Comparison of ENCODE assay signal across 18 mouse cellular contexts in the genomic region with DNA sequence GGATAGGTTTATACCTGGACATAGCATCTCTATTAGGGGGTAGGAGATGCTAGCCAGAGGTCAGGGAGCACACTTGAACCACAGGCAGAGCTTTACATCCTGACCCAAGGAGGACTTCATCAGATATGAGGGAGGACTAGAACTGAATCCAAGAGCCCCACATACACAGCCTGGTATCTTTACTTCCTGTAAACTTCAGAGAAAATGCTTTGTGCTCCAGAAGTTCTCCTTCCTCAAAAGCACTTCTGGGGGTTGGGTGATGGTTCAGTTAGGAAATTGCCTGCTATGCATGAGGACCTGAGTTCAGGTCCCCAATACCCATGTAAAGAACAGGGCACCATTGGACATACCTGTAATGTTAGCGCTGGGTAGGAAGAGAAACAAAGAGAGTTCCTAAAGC. TPM values are rescaled to one million over a fixed set of nuclear protein-coding genes. Genes with fewer than 3 reads are reported as not detected.
DNase-seq lines count a peak whose midpoint lies in the region; ATAC-seq lines count a peak whose summit lies in the region.
"Had no signal": no experiment of that assay in that cellular context is flagged by ENCODE, and none has a peak within 500 bp of the region (broad histone marks: within the 10 kb centered on the region; RNA-seq: fewer than 3 reads in every experiment).

No protein-coding gene starts in this region.

- WGBS in forebrain, embryonic 10.5 days = 91% methylated on average over 1 of the region's 1 CpGs
- 97% methylated on average over 1 of the region's 1 CpGs for WGBS in forebrain, embryonic 11.5 days
- WGBS in kidney, embryonic 14.5 days = 93% methylated on average over 1 of the region's 1 CpGs
- WGBS in limb, embryonic 10.5 days = 98% methylated on average over 1 of the region's 1 CpGs
- WGBS in stomach, embryonic 14.5 days = 91% methylated on average over 1 of the region's 1 CpGs

- no peak overlapping the region for H3K9ac ChIP-seq in forebrain, embryonic 11.5 days (ENCODE audit: low read length)
- H3K9ac ChIP-seq in kidney, embryonic 14.5 days (ENCODE audit: low read depth, low read length) = no peak overlapping the region
- no peak overlapping the region for H3K9ac ChIP-seq in stomach, embryonic 14.5 days (replicated peaks; ENCODE audit: low read depth, low read length)
- H3K9ac ChIP-seq: forebrain, embryonic 15.5 days had no signal

- H3K27ac ChIP-seq in forebrain, embryonic 10.5 days = 0 out of 2 replicates have a peak overlapping the region, but pooled peaks have one; percentile 74
- H3K27ac ChIP-seq in forebrain, embryonic 11.5 days (ENCODE audit: low read depth, low read length) = no peak overlapping the region
- peak overlapping the region; percentile 42; the same call in 1 of the 2 replicates for H3K27ac ChIP-seq in kidney, embryonic 14.5 days (ENCODE audit: low read depth, low read length)
- H3K27ac ChIP-seq in limb, embryonic 10.5 days = peak overlapping the region; percentile 21; the same call in 1 of the 2 replicates
- peak overlapping the region; percentile 94; the same call in 1 of the 2 replicates for H3K27ac ChIP-seq in stomach, embryonic 14.5 days (ENCODE audit: low read length)
- H3K27ac ChIP-seq: forebrain, embryonic 15.5 days had no signal

- ATAC-seq in forebrain, embryonic 11.5 days (replicated peaks; ENCODE audit: low FRiP score) = no peak
- ATAC-seq in kidney, embryonic 14.5 days (ENCODE audit: low FRiP score, low TSS enrichment) = no peak
- no peak for ATAC-seq in stomach, embryonic 14.5 days (ENCODE audit: insufficient number of reproducible peaks, insufficient read depth, low FRiP score, low read depth)
- ATAC-seq: forebrain, embryonic 15.5 days; hindbrain, embryonic 16.5 days; lung, postnatal 0 days; midbrain, embryonic 16.5 days had no signal

- peaks cover 16% of the 10 kb centered on the region for H3K27me3 ChIP-seq in forebrain, embryonic 10.5 days (ENCODE audit: poor library complexity, severe bottlenecking)
- H3K27me3 ChIP-seq in forebrain, embryonic 11.5 days (ENCODE audit: control insufficient read depth, insufficient read depth, low read length) = peaks cover under 1% of the 10 kb centered on the region; the same call in 1 of the 2 replicates
- no peaks in the 10 kb centered on the region for H3K27me3 ChIP-seq in kidney, embryonic 14.5 days (ENCODE audit: control insufficient read depth, insufficient read depth, low read length)
- no peaks in the 10 kb centered on the region for H3K27me3 ChIP-seq in limb, embryonic 10.5 days (ENCODE audit: low read depth, poor library complexity, severe bottlenecking)
- H3K27me3 ChIP-seq in stomach, embryonic 14.5 days (ENCODE audit: control insufficient read depth, insufficient read depth, low read length) = no peaks in the 10 kb centered on the region

- no peak overlapping the region for H3K4me2 ChIP-seq in forebrain, embryonic 11.5 days (ENCODE audit: low read depth, low read length, severe bottlenecking)
- no peak overlapping the region for H3K4me2 ChIP-seq in kidney, embryonic 14.5 days (replicated peaks; ENCODE audit: low read depth, low read length)
- no peak overlapping the region for H3K4me2 ChIP-seq in stomach, embryonic 14.5 days (replicated peaks; ENCODE audit: low read depth, low read length)
- H3K4me2 ChIP-seq: forebrain, embryonic 15.5 days had no signal

- no peaks in the 10 kb centered on the region for H3K9me3 ChIP-seq in forebrain, embryonic 10.5 days
- no peaks in the 10 kb centered on the region for H3K9me3 ChIP-seq in forebrain, embryonic 11.5 days (ENCODE audit: control insufficient read depth, low read length)
- no peaks in the 10 kb centered on the region for H3K9me3 ChIP-seq in kidney, embryonic 14.5 days (ENCODE audit: control insufficient read depth, low read length)
- H3K9me3 ChIP-seq in limb, embryonic 10.5 days (replicated peaks) = no peaks in the 10 kb centered on the region
- H3K9me3 ChIP-seq in stomach, embryonic 14.5 days (ENCODE audit: control insufficient read depth, low read depth, low read length) = no peaks in the 10 kb centered on the region
- H3K9me3 ChIP-seq: forebrain, embryonic 15.5 days had no signal

- H3K36me3 ChIP-seq in forebrain, embryonic 10.5 days (replicated peaks) = peaks cover 79% of the 10 kb centered on the region
- no peaks in the 10 kb centered on the region for H3K36me3 ChIP-seq in forebrain, embryonic 11.5 days (ENCODE audit: control insufficient read depth, insufficient read depth, low read length)
- peaks cover 19% of the 10 kb centered on the region; the same call in 1 of the 2 replicates for H3K36me3 ChIP-seq in kidney, embryonic 14.5 days (ENCODE audit: control insufficient read depth, insufficient read depth, low read length)
- H3K36me3 ChIP-seq in limb, embryonic 10.5 days = peaks cover 91% of the 10 kb centered on the region
- H3K36me3 ChIP-seq in stomach, embryonic 14.5 days (ENCODE audit: control insufficient read depth, insufficient read depth, low read length) = no peaks in the 10 kb centered on the region; the same call in 1 of the 2 replicates
- H3K36me3 ChIP-seq: forebrain, embryonic 15.5 days had no signal

- H3K4me1 ChIP-seq in forebrain, embryonic 10.5 days = peaks cover 83% of the 10 kb centered on the region
- H3K4me1 ChIP-seq in forebrain, embryonic 11.5 days (replicated peaks; ENCODE audit: control insufficient read depth, insufficient read depth, low read length) = peaks cover 5% of the 10 kb centered on the region; the same call in 1 of the 2 replicates
- H3K4me1 ChIP-seq in kidney, embryonic 14.5 days (ENCODE audit: control insufficient read depth, insufficient read depth, low read length) = peaks cover 63% of the 10 kb centered on the region
- peaks cover 81% of the 10 kb centered on the region for H3K4me1 ChIP-seq in limb, embryonic 10.5 days
- H3K4me1 ChIP-seq in stomach, embryonic 14.5 days (ENCODE audit: control insufficient read depth, insufficient read depth, low read length) = peaks cover 67% of the 10 kb centered on the region
- H3K4me1 ChIP-seq: forebrain, embryonic 15.5 days had no signal

- no peak overlapping the region for H3K4me3 ChIP-seq in forebrain, embryonic 10.5 days
- H3K4me3 ChIP-seq in forebrain, embryonic 11.5 days (ENCODE audit: low read depth, low read length) = no peak overlapping the region
- no peak overlapping the region for H3K4me3 ChIP-seq in kidney, embryonic 14.5 days (ENCODE audit: low read length)
- H3K4me3 ChIP-seq in limb, embryonic 10.5 days = no peak overlapping the region
- no peak overlapping the region for H3K4me3 ChIP-seq in stomach, embryonic 14.5 days (ENCODE audit: low read depth, low read length)
- H3K4me3 ChIP-seq: forebrain, embryonic 15.5 days had no signal

- DNase-seq in forebrain, embryonic 10.5 days (ENCODE audit: extremely low spot score, low spot score) = no peak
- no peak for DNase-seq in forebrain, embryonic 11.5 days (ENCODE audit: low spot score)
- no peak for DNase-seq in kidney, postnatal 36 days
- DNase-seq in limb, embryonic 10.5 days (ENCODE audit: low spot score) = no peak
- DNase-seq in left cerebral cortex, adult 9 months (ENCODE audit: low spot score in 2 of 2) = no peak
- DNase-seq in retina, embryonic 14.5 days (ENCODE audit: low spot score) = no peak
- DNase-seq: adrenal gland, adult 2 months; cerebellum, postnatal 10 days; heart, postnatal 14 days; kidney, adult 9 months; thymus, postnatal 36 days had no signal

RNA-seq across cellular contexts. Expression of gene Oaf, which starts 6.2 kb away (rescaled TPM):
- 42.1 and 46.5 TPM in 2 replicates for polyA plus RNA-seq in forebrain, embryonic 10.5 days (2016; fragmentation: Nextera tagmentation; extraction: Ambion mirVana)
- 38.9 and 46.7 TPM in 2 replicates for polyA plus RNA-seq in forebrain, embryonic 11.5 days (2014; fragmentation: Nextera tagmentation; extraction: Ambion mirVana)
- polyA plus RNA-seq in kidney, embryonic 14.5 days (2014; fragmentation: Nextera tagmentation; extraction: Ambion mirVana) = 88.5 and 88.9 TPM in 2 replicates
- 68.6 and 87.4 TPM in 2 replicates for polyA plus RNA-seq in limb, embryonic 10.5 days (2016; fragmentation: Nextera tagmentation; extraction: Ambion mirVana)
- 92.9 and 99.3 TPM in 2 replicates for polyA plus RNA-seq in stomach, embryonic 14.5 days (2014; fragmentation: Nextera tagmentation; extraction: Ambion mirVana)

RNA-seq across cellular contexts. Expression of gene Pou2f3, which starts 23.3 kb away (rescaled TPM):
- polyA plus RNA-seq in forebrain, embryonic 10.5 days (2016; fragmentation: Nextera tagmentation; extraction: Ambion mirVana) = not detected in 2 replicates
- polyA plus RNA-seq in forebrain, embryonic 11.5 days (2014; fragmentation: Nextera tagmentation; extraction: Ambion mirVana) = not detected in 2 replicates
- 0.11 TPM in 1 of 2 replicates, not detected in the other for polyA plus RNA-seq in kidney, embryonic 14.5 days (2014; fragmentation: Nextera tagmentation; extraction: Ambion mirVana)
- 0.08 TPM in 1 of 2 replicates, not detected in the other for polyA plus RNA-seq in limb, embryonic 10.5 days (2016; fragmentation: Nextera tagmentation; extraction: Ambion mirVana)
- polyA plus RNA-seq in stomach, embryonic 14.5 days (2014; fragmentation: Nextera tagmentation; extraction: Ambion mirVana) = 0.27 and 0.71 TPM in 2 replicates
- polyA plus RNA-seq: adrenal gland, adult 2 months; forebrain, embryonic 15.5 days; midbrain, embryonic 16.5 days; spleen, adult 2 months had no signal
